Mouse (Mus musculus): ENCODE results near the gene Cbr3.

The Cbr3 gene

GRCm38 (mm10) chr16:93712189-93712885 lies 29.3 kb downstream of the Cbr3 start:
- DNase-seq, result peak; percentile 23

GRCm38 (mm10) chr16:93712966-93713365 lies 30.0 kb downstream of the Cbr3 start:
- no peak for DNase-seq

GRCm38 (mm10) chr16:93714426-93714825 lies 31.4 kb downstream of the Cbr3 start:
- DNase-seq, result no peak

- no peak for DNase-seq
Measured at GRCm38 (mm10) chr16:93715826-93716225, 32.8 kb downstream of the Cbr3 start.

- peak; percentile 28 for DNase-seq
Measured at GRCm38 (mm10) chr16:93717299-93717703, 34.3 kb downstream of the Cbr3 start.

- DNase-seq, result no peak
Measured at GRCm38 (mm10) chr16:93721771-93722170, 38.8 kb downstream of the Cbr3 start.

GRCm38 (mm10) chr16:93722476-93722875 lies 39.5 kb downstream of the Cbr3 start:
- no peak for DNase-seq

GRCm38 (mm10) chr16:93725417-93726144 lies 42.6 kb downstream of the Cbr3 start:
- no peak for DNase-seq

- DNase-seq, result no peak
Measured at GRCm38 (mm10) chr16:93726186-93726585, 43.2 kb downstream of the Cbr3 start.

- no peak for DNase-seq
Measured at GRCm38 (mm10) chr16:93728676-93729075, 45.7 kb downstream of the Cbr3 start.

- DNase-seq, result no peak
Measured at GRCm38 (mm10) chr16:93729801-93730721, 47.0 kb downstream of the Cbr3 start.

GRCm38 (mm10) chr16:93731310-93731709 lies 48.3 kb downstream of the Cbr3 start:
- DNase-seq, result no peak

GRCm38 (mm10) chr16:93732875-93733569 lies 50.0 kb downstream of the Cbr3 start:
- DNase-seq, result no peak

GRCm38 (mm10) chr16:93739251-93739650 lies 56.2 kb downstream of the Cbr3 start:
- DNase-seq, result no peak

Measured in right cerebral cortex, postnatal 25 days (tissue).